Mouse (Mus musculus) adrenal gland (tissue): ENCODE data around the gene Nlk.
"Not testable (repeated sequence)": the region's sequence is repeated elsewhere in the genome, so short reads cannot be mapped to it uniquely, and the experiment has no call there.

Experiments used
- intact Hi-C: fragments of 180-260 bp; cut with DNase I; formaldehyde crosslinking; loops from one replicate; pipeline ENCODE4 v1.15.1; 2025

Nlk gene

GRCm38 (mm10) chr11:78600051-78600450 lies 97.1 kb downstream of the Nlk start:
- intact Hi-C loops = loop anchor here (10.0 kb wide), 1 partner anchor 95 kb away; the partner anchor contains the start of gene Nlk

- intact Hi-C loops = loop anchor here (5.0 kb wide), 1 partner anchor 228 kb away; the partner anchor contains the start of gene Lyrm9
Measured at GRCm38 (mm10) chr11:78598763-78599415, 98.3 kb downstream of the Nlk start.

- intact Hi-C loops = loop anchor here (5.0 kb wide), 1 partner anchor 231 kb away; the partner anchor contains the start of gene Lyrm9
Measured at GRCm38 (mm10) chr11:78596750-78597149, 100.4 kb downstream of the Nlk start.

- intact Hi-C loops = loop anchor here (5.0 kb wide), 1 partner anchor 232 kb away; the partner anchor contains the start of gene Lyrm9
Measured at GRCm38 (mm10) chr11:78595773-78596172, 101.4 kb downstream of the Nlk start.

- intact Hi-C loops = no loop called here
Measured at GRCm38 (mm10) chr11:78594271-78594964, 102.8 kb downstream of the Nlk start.

GRCm38 (mm10) chr11:78587677-78588076 lies 109.5 kb downstream of the Nlk start:
- intact Hi-C loops = not testable (repeated sequence)

GRCm38 (mm10) chr11:78586099-78586498 lies 111.1 kb downstream of the Nlk start:
- intact Hi-C loops = no loop called here

GRCm38 (mm10) chr11:78582848-78583247 lies 114.3 kb downstream of the Nlk start:
- intact Hi-C loops = no loop called here

GRCm38 (mm10) chr11:78574975-78575374 lies 122.2 kb downstream of the Nlk start:
- intact Hi-C loops = no loop called here

GRCm38 (mm10) chr11:78574536-78574935 lies 122.6 kb downstream of the Nlk start:
- intact Hi-C loops = no loop called here

GRCm38 (mm10) chr11:78574031-78574430 lies 123.1 kb downstream of the Nlk start:
- intact Hi-C loops = not testable (repeated sequence)

GRCm38 (mm10) chr11:78571854-78572253 lies 125.3 kb downstream of the Nlk start:
- intact Hi-C loops = no loop called here

GRCm38 (mm10) chr11:78571441-78571840 lies 125.7 kb downstream of the Nlk start:
- intact Hi-C loops = no loop called here

- intact Hi-C loops = no loop called here
Measured at GRCm38 (mm10) chr11:78569806-78570205, 127.4 kb downstream of the Nlk start.

- intact Hi-C loops = no loop called here
Measured at GRCm38 (mm10) chr11:78568827-78569226, 128.3 kb downstream of the Nlk start.

- intact Hi-C loops = no loop called here
Measured at GRCm38 (mm10) chr11:78567614-78568013, 129.6 kb downstream of the Nlk start.

- intact Hi-C loops = no loop called here
Measured at GRCm38 (mm10) chr11:78566775-78567174, 130.4 kb downstream of the Nlk start.

- intact Hi-C loops = no loop called here
Measured at GRCm38 (mm10) chr11:78560447-78560846, 136.7 kb downstream of the Nlk start.

- intact Hi-C loops = no loop called here
Measured at GRCm38 (mm10) chr11:78557241-78557640, 139.9 kb downstream of the Nlk start.

GRCm38 (mm10) chr11:78556070-78556469 lies 141.1 kb downstream of the Nlk start:
- intact Hi-C loops = no loop called here

- intact Hi-C loops = no loop called here
Measured at GRCm38 (mm10) chr11:78555623-78556022, 141.6 kb downstream of the Nlk start.

GRCm38 (mm10) chr11:78551059-78551398 lies 146.1 kb downstream of the Nlk start:
- intact Hi-C loops = loop anchor here (5.0 kb wide), 1 partner anchor 276 kb away; the partner anchor contains the start of gene Lyrm9
